In the genomic region with DNA sequence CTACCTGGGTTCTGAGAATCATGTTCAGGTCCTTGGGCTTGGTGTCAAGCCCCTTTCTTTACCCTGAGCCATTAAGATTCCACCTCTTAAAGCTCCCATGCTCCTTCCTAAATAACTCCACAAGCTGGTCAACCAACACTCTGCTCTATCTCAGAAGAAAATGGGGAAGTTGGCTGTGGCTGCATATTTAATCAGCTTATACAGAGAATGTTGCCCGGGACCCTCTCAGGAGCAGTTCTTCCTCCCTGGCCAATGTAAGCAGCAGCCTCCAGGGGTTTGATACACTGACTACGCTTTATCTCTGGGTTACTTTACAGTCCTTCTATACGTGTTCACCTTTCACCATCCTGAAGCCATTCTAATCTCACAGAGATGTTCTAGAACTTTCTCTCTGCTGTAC, we compare ENCODE assay signal across 21 mouse cellular contexts.
"Had no signal": no experiment of that assay in that cellular context is flagged by ENCODE, and none has a peak within 500 bp of the region (broad histone marks: within the 10 kb centered on the region; RNA-seq: fewer than 3 reads in every experiment).

No protein-coding gene starts in this region.

- H3K27ac ChIP-seq: kidney, embryonic 15.5 days; layer of hippocampus, adult 2 months; limb, embryonic 10.5 days; limb, embryonic 13.5 days; liver, embryonic 12.5 days; liver, embryonic 15.5 days; lung, embryonic 15.5 days; midbrain, embryonic 13.5 days; neural tube, embryonic 13.5 days had no signal

- H3K4me1 ChIP-seq: limb, embryonic 13.5 days; liver, embryonic 12.5 days; liver, embryonic 15.5 days; lung, embryonic 15.5 days had no signal

- H3K9me3 ChIP-seq: kidney, embryonic 15.5 days; limb, embryonic 10.5 days; limb, embryonic 13.5 days; liver, embryonic 12.5 days; liver, embryonic 15.5 days; lung, embryonic 15.5 days; midbrain, embryonic 13.5 days; neural tube, embryonic 13.5 days had no signal

- H3K36me3 ChIP-seq: kidney, embryonic 15.5 days; limb, embryonic 10.5 days; limb, embryonic 13.5 days; liver, embryonic 12.5 days; liver, embryonic 15.5 days; lung, embryonic 15.5 days; midbrain, embryonic 13.5 days; neural tube, embryonic 13.5 days had no signal

- H3K4me2 ChIP-seq: kidney, embryonic 15.5 days; limb, embryonic 13.5 days; liver, embryonic 12.5 days; liver, embryonic 15.5 days; lung, embryonic 15.5 days; midbrain, embryonic 13.5 days; neural tube, embryonic 13.5 days had no signal

- H3K27me3 ChIP-seq: kidney, embryonic 15.5 days; limb, embryonic 13.5 days; liver, embryonic 12.5 days; liver, embryonic 15.5 days; lung, embryonic 15.5 days; midbrain, embryonic 13.5 days; neural tube, embryonic 13.5 days had no signal

- DNase-seq: kidney, adult 11 months; kidney, adult 8-10 months; kidney, postnatal 10 days; layer of hippocampus, adult 9-11 months; liver; lung, adult 18-20 months; lung, postnatal 10 days; lung, postnatal 36 days; thymus, adult 18-20 months; thymus, postnatal 36 days had no signal

- H3K9ac ChIP-seq: kidney, embryonic 15.5 days; limb, embryonic 13.5 days; liver, embryonic 12.5 days; liver, embryonic 15.5 days; lung, embryonic 15.5 days; midbrain, embryonic 13.5 days; neural tube, embryonic 13.5 days had no signal

- ATAC-seq: liver, embryonic 12.5 days; midbrain, embryonic 13.5 days; midbrain, embryonic 16.5 days had no signal

- H3K4me3 ChIP-seq: kidney, embryonic 15.5 days; layer of hippocampus, adult 2 months; limb, embryonic 10.5 days; limb, embryonic 13.5 days; liver, embryonic 12.5 days; liver, embryonic 15.5 days; lung, embryonic 15.5 days; midbrain, embryonic 13.5 days; myocyte; neural tube, embryonic 13.5 days had no signal
